Mouse (Mus musculus): Measurements from ENCODE around the gene Kifc3. TPM values are rescaled to one million over a fixed set of nuclear protein-coding genes. Genes with fewer than 3 reads are reported as not detected.
A peak's percentile ranks its signal among the peaks of the same experiment; 100 is the strongest.

Kifc3 gene
- polyA plus RNA-seq, 1 experiment = 13.6 TPM

DNA sequence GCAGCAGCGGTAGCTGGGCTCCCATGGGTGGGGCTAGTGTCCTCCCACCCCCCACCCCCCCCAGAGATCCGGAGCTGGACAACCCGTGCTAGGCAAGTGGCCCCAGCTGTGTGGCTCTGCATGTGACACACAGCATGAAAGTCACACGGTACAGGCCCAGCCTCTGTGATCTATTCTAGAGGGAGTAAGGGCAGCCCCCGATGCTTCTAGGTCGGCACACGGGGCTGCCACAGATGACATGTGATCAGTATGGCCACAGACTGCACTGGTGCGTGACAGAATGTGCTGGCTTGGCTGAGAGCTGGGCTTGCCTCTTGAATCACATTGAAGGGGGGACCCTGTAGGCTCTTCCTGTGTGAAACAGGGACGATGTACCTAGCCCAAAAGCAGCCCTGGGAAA lies 75.0 kb downstream of the Kifc3 start:
- TF ChIP-seq POLR2A (IDR thresholded peaks at IDR 0.05; ENCODE audit: low read depth, low read length) (no peak), CTCF (IDR thresholded peaks at IDR 0.05; ENCODE audit: borderline replicate concordance, insufficient read depth, low read length) (no peak)
- no peak overlapping the region for H3K4me3 ChIP-seq (ENCODE audit: insufficient read depth, low read length)
- no peak overlapping the region for H3K27ac ChIP-seq (ENCODE audit: insufficient read depth, low read length)
- no peaks in the 10 kb centered on the region for H3K4me1 ChIP-seq (ENCODE audit: control insufficient read depth, insufficient read depth, low read length)

- no peak overlapping the region for H3K4me3 ChIP-seq (ENCODE audit: insufficient read depth, low read length)
- no peaks in the 10 kb centered on the region for H3K4me1 ChIP-seq (ENCODE audit: control insufficient read depth, insufficient read depth, low read length)
- no peak for TF ChIP-seq POLR2A (IDR thresholded peaks at IDR 0.05; ENCODE audit: low read depth, low read length)
- TF ChIP-seq CTCF (IDR thresholded peaks at IDR 0.05; ENCODE audit: borderline replicate concordance, insufficient read depth, low read length) = no peak
- no peak overlapping the region for H3K27ac ChIP-seq (ENCODE audit: insufficient read depth, low read length)
These were observed 76.1 kb downstream of the Kifc3 start for GRCm38 (mm10) chr8:95126497-95126896.

DNA sequence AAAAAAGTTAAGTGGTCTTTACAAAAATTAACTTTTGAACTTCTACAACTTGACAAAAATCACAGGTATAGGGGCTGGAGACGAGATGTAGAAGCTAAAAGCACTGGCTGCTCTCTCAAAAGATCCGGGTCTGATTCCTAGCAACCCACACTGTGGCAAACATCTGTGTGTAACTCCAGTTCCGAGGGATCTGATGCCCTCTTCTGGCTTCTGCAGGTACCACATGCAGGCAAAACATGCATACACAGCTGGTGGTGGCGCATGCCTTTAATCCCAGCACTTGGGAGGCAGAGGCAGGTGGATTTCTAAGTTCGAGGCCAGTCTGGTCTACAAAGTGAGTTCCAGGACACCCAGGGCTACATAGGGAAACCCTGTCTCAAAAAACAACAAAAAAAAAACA lies 79.2 kb downstream of the Kifc3 start:
- Histone ChIP-seq H3K27ac (ENCODE audit: insufficient read depth, low read length) (no peak overlapping the region), H3K4me1 (ENCODE audit: control insufficient read depth, insufficient read depth, low read length) (no peaks in the 10 kb centered on the region), H3K4me3 (ENCODE audit: insufficient read depth, low read length) (no peak overlapping the region)
- TF ChIP-seq POLR2A (IDR thresholded peaks at IDR 0.05; ENCODE audit: low read depth, low read length) (no peak), CTCF (IDR thresholded peaks at IDR 0.05; ENCODE audit: borderline replicate concordance, insufficient read depth, low read length) (no peak)

DNA sequence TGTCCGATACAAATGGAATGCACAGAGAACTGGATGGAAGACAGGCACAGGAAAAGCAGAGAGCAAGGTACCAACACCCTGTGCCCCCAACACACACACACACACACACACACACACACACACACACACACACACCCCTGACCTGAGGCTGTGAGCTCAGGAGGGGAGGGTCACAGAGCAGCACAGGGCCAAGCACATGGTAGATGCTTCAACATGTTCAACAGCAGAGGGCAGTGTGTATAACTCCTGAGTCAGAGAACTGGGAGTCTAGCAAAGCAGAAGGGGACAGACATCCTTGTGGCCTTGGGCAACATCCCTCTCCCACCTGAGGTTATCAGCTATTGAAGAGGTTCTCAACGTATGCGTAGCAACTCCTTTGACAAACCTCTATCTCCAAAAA lies 88.9 kb downstream of the Kifc3 start:
- Histone ChIP-seq H3K4me1 (ENCODE audit: control insufficient read depth, insufficient read depth, low read length) (no peaks in the 10 kb centered on the region), H3K27ac (ENCODE audit: insufficient read depth, low read length) (no peak overlapping the region), H3K4me3 (ENCODE audit: insufficient read depth, low read length) (no peak overlapping the region)
- TF ChIP-seq CTCF (IDR thresholded peaks at IDR 0.05; ENCODE audit: borderline replicate concordance, insufficient read depth, low read length) (peak; percentile 63; the same call in 1 of the 2 replicates), POLR2A (IDR thresholded peaks at IDR 0.05; ENCODE audit: low read depth, low read length) (no peak)

DNA sequence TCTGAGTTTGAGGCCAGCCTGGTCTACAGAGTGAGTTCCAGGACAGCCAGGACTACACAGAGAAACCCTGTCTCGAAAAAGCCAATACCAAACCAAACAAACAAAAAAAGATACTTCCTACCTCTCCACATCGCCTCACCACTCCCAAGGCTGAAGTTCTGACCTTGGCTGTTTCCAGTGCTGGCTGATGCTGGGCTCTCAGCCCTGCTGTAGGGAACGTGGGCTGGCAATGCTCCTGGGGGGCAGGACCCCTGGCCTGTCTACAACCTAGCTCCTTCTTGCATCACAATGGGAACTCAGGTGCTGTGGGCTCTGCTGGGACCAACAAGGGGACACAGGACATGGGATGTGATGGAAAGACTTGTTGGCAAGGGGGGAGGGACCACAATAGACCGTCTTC lies 89.5 kb downstream of the Kifc3 start:
- Histone ChIP-seq H3K27ac (ENCODE audit: insufficient read depth, low read length) (no peak overlapping the region), H3K4me1 (ENCODE audit: control insufficient read depth, insufficient read depth, low read length) (no peaks in the 10 kb centered on the region), H3K4me3 (ENCODE audit: insufficient read depth, low read length) (no peak overlapping the region)
- TF ChIP-seq CTCF (IDR thresholded peaks at IDR 0.05; ENCODE audit: borderline replicate concordance, insufficient read depth, low read length) = no peak
- no peak for TF ChIP-seq POLR2A (IDR thresholded peaks at IDR 0.05; ENCODE audit: low read depth, low read length)

- TF ChIP-seq POLR2A (IDR thresholded peaks at IDR 0.05; ENCODE audit: low read depth, low read length) (no peak), CTCF (IDR thresholded peaks at IDR 0.05; ENCODE audit: borderline replicate concordance, insufficient read depth, low read length) (no peak)
- Histone ChIP-seq H3K4me1 (ENCODE audit: control insufficient read depth, insufficient read depth, low read length) (no peaks in the 10 kb centered on the region), H3K27ac (ENCODE audit: insufficient read depth, low read length) (no peak overlapping the region), H3K4me3 (ENCODE audit: insufficient read depth, low read length) (no peak overlapping the region)
These were observed 90.0 kb downstream of the Kifc3 start for GRCm38 (mm10) chr8:95112594-95112993.

DNA sequence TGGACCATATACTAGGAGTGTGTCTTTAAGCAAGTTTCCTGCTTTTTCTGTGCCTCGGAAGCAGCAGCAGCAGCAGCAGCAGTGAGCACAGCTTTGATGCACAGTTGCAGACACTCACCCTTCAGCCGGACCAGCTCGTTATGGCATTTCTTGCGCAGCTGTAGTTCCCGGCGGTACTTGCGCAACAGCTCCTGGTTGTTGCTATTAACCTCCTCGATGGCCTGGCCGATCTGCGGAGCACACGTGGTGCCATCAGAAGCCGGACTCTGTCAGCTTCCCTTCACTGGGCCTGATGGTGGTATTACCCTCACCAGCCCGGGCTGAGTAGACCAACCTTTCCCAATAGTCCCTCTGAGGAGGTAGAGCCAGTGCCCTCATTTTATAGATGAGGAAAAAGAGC lies 95.3 kb downstream of the Kifc3 start:
- Histone ChIP-seq H3K27ac (ENCODE audit: insufficient read depth, low read length) (no peak overlapping the region), H3K4me3 (ENCODE audit: insufficient read depth, low read length) (no peak overlapping the region), H3K4me1 (ENCODE audit: control insufficient read depth, insufficient read depth, low read length) (no peaks in the 10 kb centered on the region)
- TF ChIP-seq POLR2A (IDR thresholded peaks at IDR 0.05; ENCODE audit: low read depth, low read length) = no peak
- no peak for TF ChIP-seq CTCF (IDR thresholded peaks at IDR 0.05; ENCODE audit: borderline replicate concordance, insufficient read depth, low read length)

DNA sequence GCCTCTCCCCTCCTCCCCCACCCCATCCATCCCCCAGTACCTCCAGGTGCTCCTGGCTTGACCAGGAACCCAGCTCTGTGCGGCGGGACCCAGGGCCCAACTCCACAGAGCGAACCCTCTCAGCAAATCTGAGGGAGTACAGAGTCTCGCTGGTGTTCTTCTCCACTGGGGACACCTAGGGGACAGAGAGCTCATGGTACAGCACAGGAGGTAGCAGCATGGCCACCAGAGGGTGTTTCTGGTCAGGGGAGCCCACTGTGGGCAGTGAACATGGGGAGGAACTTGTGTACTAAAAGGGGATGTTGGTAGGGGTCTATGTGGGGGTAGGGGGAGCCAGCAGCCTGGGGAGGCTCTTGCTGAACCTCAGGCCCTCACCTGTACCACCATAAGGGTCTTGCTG lies 100.6 kb downstream of the Kifc3 start:
- TF ChIP-seq POLR2A (IDR thresholded peaks at IDR 0.05; ENCODE audit: low read depth, low read length) (no peak), CTCF (IDR thresholded peaks at IDR 0.05; ENCODE audit: borderline replicate concordance, insufficient read depth, low read length) (peak; percentile 32; the same call in 1 of the 2 replicates)
- Histone ChIP-seq H3K4me1 (ENCODE audit: control insufficient read depth, insufficient read depth, low read length) (no peaks in the 10 kb centered on the region), H3K27ac (ENCODE audit: insufficient read depth, low read length) (no peak overlapping the region), H3K4me3 (ENCODE audit: insufficient read depth, low read length) (no peak overlapping the region)

GRCm38 (mm10) chr8:95099009-95099408 lies 103.6 kb downstream of the Kifc3 start:
- H3K27ac ChIP-seq (ENCODE audit: insufficient read depth, low read length) = no peak overlapping the region
- H3K4me3 ChIP-seq (ENCODE audit: insufficient read depth, low read length) = no peak overlapping the region
- TF ChIP-seq CTCF (IDR thresholded peaks at IDR 0.05; ENCODE audit: borderline replicate concordance, insufficient read depth, low read length) (peak; percentile 98), POLR2A (IDR thresholded peaks at IDR 0.05; ENCODE audit: low read depth, low read length) (no peak)
- H3K4me1 ChIP-seq (ENCODE audit: control insufficient read depth, insufficient read depth, low read length) = no peaks in the 10 kb centered on the region

DNA sequence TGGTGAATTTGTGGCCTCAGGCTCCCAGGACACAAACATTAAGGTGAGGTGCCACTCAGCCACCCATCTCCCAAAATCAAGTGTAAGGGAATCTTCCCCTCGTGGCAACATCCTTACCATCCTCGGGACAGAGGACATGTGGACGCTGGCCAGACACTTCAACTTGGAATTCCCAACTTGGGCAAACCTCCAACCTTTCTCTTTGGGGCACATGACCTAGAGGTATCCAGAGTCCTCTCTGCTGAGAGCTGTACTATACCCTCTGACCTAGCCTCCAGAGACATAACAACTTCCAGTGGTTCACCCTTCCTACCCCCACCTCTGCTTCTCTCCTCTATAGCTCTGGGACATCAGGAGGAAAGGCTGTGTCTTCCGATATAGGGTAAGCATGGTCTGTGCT lies 109.0 kb downstream of the Kifc3 start:
- H3K4me3 ChIP-seq (ENCODE audit: insufficient read depth, low read length) = no peak overlapping the region
- H3K4me1 ChIP-seq (ENCODE audit: control insufficient read depth, insufficient read depth, low read length) = no peaks in the 10 kb centered on the region
- H3K27ac ChIP-seq (ENCODE audit: insufficient read depth, low read length) = no peak overlapping the region

More for the DNA sequence above, 109.0 kb downstream of the Kifc3 start:
- TF ChIP-seq POLR2A (IDR thresholded peaks at IDR 0.05; ENCODE audit: low read depth, low read length) (no peak), CTCF (IDR thresholded peaks at IDR 0.05; ENCODE audit: borderline replicate concordance, insufficient read depth, low read length) (no peak)
